8 mouse cellular contexts compared by ENCODE assay signal in the genomic region with DNA sequence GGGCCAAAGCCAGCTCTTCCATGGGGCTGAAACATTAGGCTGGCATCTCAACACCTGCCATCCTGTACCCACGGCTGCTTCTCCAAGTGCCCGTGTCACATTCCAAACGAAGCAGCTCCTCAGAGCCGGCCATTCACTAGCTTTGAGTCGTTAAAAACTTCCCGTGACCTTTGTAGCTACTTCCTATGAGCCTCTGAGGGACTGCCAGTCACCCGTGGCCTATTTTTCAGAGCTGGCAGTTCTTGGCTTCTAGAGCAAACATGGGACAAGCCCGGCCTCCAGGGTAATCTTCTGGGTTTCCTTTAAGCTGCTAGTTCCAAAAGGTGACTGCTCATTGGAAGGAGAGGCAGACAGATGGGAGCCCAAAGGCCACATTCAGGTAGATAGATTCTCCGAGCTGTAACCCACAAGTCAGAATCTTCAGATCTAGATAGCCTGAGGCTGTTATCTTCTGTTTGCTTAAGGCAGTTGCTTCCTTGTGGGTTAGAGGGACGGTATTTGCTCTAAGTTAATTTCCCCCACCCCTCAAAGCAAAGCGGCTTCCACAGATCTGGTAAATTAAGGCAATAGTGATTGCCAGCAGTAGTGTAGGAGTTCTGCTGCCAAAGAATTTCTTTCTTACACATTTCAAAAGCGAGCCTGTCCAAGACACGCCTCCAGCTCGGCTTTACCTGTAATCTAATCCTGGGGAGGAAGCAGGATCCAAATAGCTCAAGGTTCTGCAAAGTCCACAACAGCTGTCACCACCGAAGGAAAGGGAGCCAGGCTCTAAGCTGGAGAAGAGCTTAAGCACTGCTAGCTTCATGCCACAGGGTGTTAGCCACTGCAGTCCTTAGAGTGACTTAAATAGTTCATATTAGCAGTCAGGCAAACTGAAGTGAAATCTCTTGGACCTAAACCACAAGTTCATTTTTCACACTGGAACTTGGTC. TPM values are rescaled to one million over a fixed set of nuclear protein-coding genes. Genes with fewer than 3 reads are reported as not detected.
DNase-seq lines count a peak whose midpoint lies in the region; ATAC-seq lines count a peak whose summit lies in the region.

No protein-coding gene starts in this region.

- H3K9me3 ChIP-seq in embryonic facial prominence, embryonic 10.5 days = no peaks in the 10 kb centered on the region; the same call in 1 of the 2 replicates
- H3K9me3 ChIP-seq in intestine, embryonic 16.5 days (ENCODE audit: control insufficient read depth, low read length) = no peaks in the 10 kb centered on the region
- H3K9me3 ChIP-seq in lung, embryonic 16.5 days (ENCODE audit: control insufficient read depth, low read length) = no peaks in the 10 kb centered on the region
- H3K9me3 ChIP-seq in forebrain, embryonic 16.5 days (ENCODE audit: control insufficient read depth, low read length) = 0 out of 2 replicates have a peak, but pooled peaks cover 2% of the 10 kb centered on the region

- no peak overlapping the region; the same call in 1 of the 2 replicates for H3K27ac ChIP-seq in embryonic facial prominence, embryonic 10.5 days (replicated peaks)
- H3K27ac ChIP-seq in intestine, embryonic 16.5 days (ENCODE audit: low read length) = peak overlapping the region; percentile 93
- peak overlapping the region; percentile 53 for H3K27ac ChIP-seq in lung, embryonic 16.5 days (ENCODE audit: low read length)
- H3K27ac ChIP-seq in forebrain, embryonic 16.5 days (ENCODE audit: low read length) = no peak overlapping the region

- H3K4me1 ChIP-seq in embryonic facial prominence, embryonic 10.5 days = peaks cover 13% of the 10 kb centered on the region
- H3K4me1 ChIP-seq in intestine, embryonic 16.5 days (ENCODE audit: control insufficient read depth, insufficient read depth, low read length) = peaks cover 16% of the 10 kb centered on the region
- H3K4me1 ChIP-seq in lung, embryonic 16.5 days (replicated peaks; ENCODE audit: control insufficient read depth, insufficient read depth, low read length) = peaks cover 9% of the 10 kb centered on the region; the same call in 1 of the 2 replicates
- no peaks in the 10 kb centered on the region for H3K4me1 ChIP-seq in forebrain, embryonic 16.5 days (replicated peaks; ENCODE audit: control insufficient read depth, insufficient read depth, low read length)

- peak overlapping the region; percentile 17; the same call in 1 of the 2 replicates for H3K9ac ChIP-seq in intestine, embryonic 16.5 days (ENCODE audit: low read depth, low read length)
- no peak overlapping the region; the same call in 1 of the 2 replicates for H3K9ac ChIP-seq in lung, embryonic 16.5 days (ENCODE audit: low read length)
- no peak overlapping the region for H3K9ac ChIP-seq in forebrain, embryonic 16.5 days (replicated peaks; ENCODE audit: low read depth, low read length)

- peak; percentile 96 for DNase-seq in adipocyte (ENCODE audit: low spot score)
- DNase-seq in embryonic facial prominence, embryonic 10.5 days (ENCODE audit: low spot score) = peak; percentile 10
- peak; percentile 56 for DNase-seq in urinary bladder, postnatal 14 days (ENCODE audit: low spot score)
- no peak for DNase-seq in cerebellum, adult 11 months
- DNase-seq in B cell, adult 2 months = no peak

- H3K36me3 ChIP-seq in embryonic facial prominence, embryonic 10.5 days (replicated peaks) = no peaks in the 10 kb centered on the region
- no peaks in the 10 kb centered on the region for H3K36me3 ChIP-seq in intestine, embryonic 16.5 days (ENCODE audit: control insufficient read depth, insufficient read depth, low read length)
- H3K36me3 ChIP-seq in lung, embryonic 16.5 days (ENCODE audit: control insufficient read depth, insufficient read depth, low read length) = no peaks in the 10 kb centered on the region
- H3K36me3 ChIP-seq in forebrain, embryonic 16.5 days (ENCODE audit: control insufficient read depth, insufficient read depth) = no peaks in the 10 kb centered on the region

- peak; percentile 87 for ATAC-seq in intestine, embryonic 16.5 days
- ATAC-seq in lung, embryonic 16.5 days (ENCODE audit: low read depth) = peak; percentile 47; the same call in 1 of the 2 replicates
- ATAC-seq in forebrain, embryonic 16.5 days = no peak

- no peaks in the 10 kb centered on the region for H3K27me3 ChIP-seq in embryonic facial prominence, embryonic 10.5 days (replicated peaks; ENCODE audit: low read depth, poor library complexity, severe bottlenecking)
- no peaks in the 10 kb centered on the region for H3K27me3 ChIP-seq in intestine, embryonic 16.5 days (replicated peaks; ENCODE audit: control insufficient read depth, insufficient read depth, low read length)
- no peaks in the 10 kb centered on the region for H3K27me3 ChIP-seq in lung, embryonic 16.5 days (ENCODE audit: control insufficient read depth, insufficient read depth, low read depth, low read length)
- H3K27me3 ChIP-seq in forebrain, embryonic 16.5 days (replicated peaks; ENCODE audit: control insufficient read depth, insufficient read depth, low read length) = no peaks in the 10 kb centered on the region

- no peak overlapping the region for H3K4me3 ChIP-seq in embryonic facial prominence, embryonic 10.5 days
- H3K4me3 ChIP-seq in intestine, embryonic 16.5 days (ENCODE audit: low read length) = no peak overlapping the region
- no peak overlapping the region for H3K4me3 ChIP-seq in lung, embryonic 16.5 days (ENCODE audit: low read length)
- H3K4me3 ChIP-seq in forebrain, embryonic 16.5 days (replicated peaks; ENCODE audit: low read length) = no peak overlapping the region

- 40% methylated on average over 15 of the region's 15 CpGs for WGBS in embryonic facial prominence, embryonic 10.5 days
- 35% methylated on average over 15 of the region's 15 CpGs for WGBS in intestine, embryonic 16.5 days
- 23% methylated on average over 15 of the region's 15 CpGs for WGBS in lung, embryonic 16.5 days
- WGBS in forebrain, embryonic 16.5 days = 44% methylated on average over 15 of the region's 15 CpGs

- H3K4me2 ChIP-seq in intestine, embryonic 16.5 days (ENCODE audit: low read depth, low read length) = peak overlapping the region; percentile 7
- H3K4me2 ChIP-seq in lung, embryonic 16.5 days (ENCODE audit: low read depth, low read length) = no peak overlapping the region
- no peak overlapping the region for H3K4me2 ChIP-seq in forebrain, embryonic 16.5 days (ENCODE audit: low read length)

RNA-seq across cellular contexts. Expression of gene Atp13a3, which starts 8.4 kb away (rescaled TPM):
- polyA plus RNA-seq in embryonic facial prominence, embryonic 10.5 days (2016; fragmentation: Nextera tagmentation; extraction: Ambion mirVana) = 10.3 and 11.4 TPM in 2 replicates
- polyA plus RNA-seq in intestine, embryonic 16.5 days (2015; fragmentation: Nextera tagmentation; extraction: Ambion mirVana) = 14.1 and 17.2 TPM in 2 replicates
- polyA plus RNA-seq in lung, embryonic 16.5 days (2015; fragmentation: Nextera tagmentation; extraction: Ambion mirVana) = 12.0 and 12.5 TPM in 2 replicates
- 8.3 and 9.6 TPM in 2 replicates for polyA plus RNA-seq in forebrain, embryonic 16.5 days (2015; fragmentation: Nextera tagmentation; extraction: Ambion mirVana)

Comparison
In these comparisons a context has a peak if more than half of its experiments do, and no peak if none do; other contexts are left out.
1. DNase-seq: peak in adipocyte (single experiment), embryonic facial prominence, embryonic 10.5 days (single experiment) and urinary bladder, postnatal 14 days (single experiment); none in cerebellum, adult 11 months (single experiment) and B cell, adult 2 months (0 of 2).
2. H3K27ac ChIP-seq: peak in intestine, embryonic 16.5 days (single experiment) and lung, embryonic 16.5 days (single experiment); none in embryonic facial prominence, embryonic 10.5 days (single experiment) and forebrain, embryonic 16.5 days (single experiment).